Mouse (Mus musculus) testis, postnatal 14 days (tissue): ENCODE measurements at regions not wholly inside any gene's neighbourhood (a gene's known extent, or its start where the extent isn't known, plus 50 kb on each side); places are given as distances from the start of the nearest gene placed in this dataset.
"Not testable (repeated sequence)": the region's sequence is repeated elsewhere in the genome, so short reads cannot be mapped to it uniquely, and the experiment has no call there.

Experiments used
- DNase-seq: peaks from one replicate; pipeline ENCODE4 v3.0.0; 2021; ENCODE audit warnings: low spot score

DNA sequence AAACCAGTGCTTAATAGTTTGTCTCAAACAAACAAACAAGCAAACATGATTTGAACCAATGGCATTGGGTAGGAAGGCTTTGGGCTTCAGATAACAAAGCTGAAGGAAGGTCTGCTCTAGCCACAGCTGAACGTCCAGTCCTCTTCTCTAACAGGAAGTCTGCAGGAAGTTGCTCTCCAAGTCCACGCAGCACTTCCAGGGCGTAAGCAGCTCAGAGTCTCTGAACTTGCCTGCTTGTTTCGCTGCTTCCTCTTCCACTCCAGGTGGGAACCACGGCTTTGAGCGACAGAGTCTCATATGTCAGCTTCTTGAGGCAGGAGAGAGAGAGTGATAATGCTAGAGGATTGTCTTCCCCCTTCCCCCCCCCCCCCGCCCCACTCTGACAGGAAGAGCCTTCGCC is 123.6 kb downstream of the Tnfrsf21 start:
- DNase-seq: no peak

DNA sequence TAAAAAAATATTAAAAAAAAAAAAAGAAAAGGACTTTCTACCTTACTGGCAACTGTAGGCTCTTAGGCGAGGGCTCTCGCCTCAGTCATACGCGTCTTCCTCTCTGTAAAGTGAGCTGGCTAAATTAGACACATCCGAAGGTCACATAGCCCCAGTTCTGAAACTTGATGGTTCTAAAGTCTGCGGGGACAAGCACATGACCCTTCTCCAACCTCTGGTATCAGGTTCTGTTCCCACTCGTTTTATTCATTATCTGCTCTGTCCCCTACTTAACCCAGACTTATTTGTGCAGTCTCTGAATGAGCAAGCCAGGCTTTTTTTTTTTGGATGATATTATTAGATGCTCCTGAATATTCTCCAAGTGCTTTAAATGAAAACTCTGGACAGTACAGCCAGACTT is 125.4 kb downstream of the Tnfrsf21 start:
- DNase-seq: no peak

DNA sequence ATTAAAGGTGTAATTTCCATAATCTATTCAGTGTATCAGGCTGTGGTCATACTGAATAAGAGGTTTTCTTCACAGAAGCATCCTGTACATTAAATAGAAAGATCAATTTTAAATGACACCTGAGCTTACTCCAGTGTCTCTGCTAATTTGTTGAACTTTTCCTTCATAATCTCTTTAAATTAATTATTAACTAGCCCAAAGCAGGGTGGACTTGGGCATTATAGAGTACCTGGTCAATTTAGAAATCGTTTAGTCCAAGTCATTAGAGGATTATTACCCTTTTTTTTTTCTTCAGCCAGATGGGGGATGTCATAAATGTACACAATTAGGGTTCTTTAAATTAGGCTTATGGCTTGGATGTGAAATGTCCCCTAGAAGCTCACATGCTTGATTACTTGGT is 124.4 kb upstream of the Adgrf1 start:
- no peak for DNase-seq

DNA sequence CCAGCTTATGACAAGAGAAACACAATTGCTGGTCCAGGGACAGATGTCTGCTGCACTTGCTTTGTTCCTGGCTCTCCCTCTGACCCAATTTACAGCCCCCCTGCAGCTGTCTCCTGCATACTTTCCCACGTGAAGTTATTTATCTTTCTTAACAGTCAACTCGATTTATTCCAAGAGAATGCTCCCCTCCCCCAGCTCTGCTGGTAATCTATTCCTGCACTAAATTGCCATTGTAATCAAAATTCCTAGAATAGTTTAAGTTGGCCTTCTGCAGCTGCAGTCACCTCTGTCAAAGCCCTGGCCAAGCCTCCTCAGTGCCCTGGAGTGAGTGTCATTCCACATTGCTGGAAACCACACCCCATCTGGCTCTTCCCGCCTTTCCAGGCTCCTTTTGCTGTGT is 122.2 kb upstream of the Adgrf1 start:
- DNase-seq: no peak

DNA sequence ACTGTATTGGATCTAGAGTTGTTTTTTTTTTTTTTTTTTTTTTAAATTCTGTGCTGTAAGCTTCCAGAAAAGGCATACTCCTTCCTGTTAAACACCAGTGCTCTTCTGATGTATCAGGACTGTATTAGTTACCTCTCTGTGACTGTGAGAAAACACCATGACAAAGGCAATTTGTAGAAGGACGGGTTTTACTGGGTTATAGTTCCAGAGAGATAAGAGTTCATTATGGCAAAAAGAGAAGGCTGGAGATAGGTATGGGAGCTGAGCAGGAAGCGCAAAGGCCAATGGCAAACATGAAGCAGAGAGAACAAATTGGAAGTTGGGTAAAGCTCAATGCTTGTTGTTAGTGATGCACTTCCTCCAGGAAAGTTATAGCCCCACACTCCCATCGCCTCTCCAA is 117.5 kb upstream of the Adgrf1 start:
- DNase-seq: no peak

DNA sequence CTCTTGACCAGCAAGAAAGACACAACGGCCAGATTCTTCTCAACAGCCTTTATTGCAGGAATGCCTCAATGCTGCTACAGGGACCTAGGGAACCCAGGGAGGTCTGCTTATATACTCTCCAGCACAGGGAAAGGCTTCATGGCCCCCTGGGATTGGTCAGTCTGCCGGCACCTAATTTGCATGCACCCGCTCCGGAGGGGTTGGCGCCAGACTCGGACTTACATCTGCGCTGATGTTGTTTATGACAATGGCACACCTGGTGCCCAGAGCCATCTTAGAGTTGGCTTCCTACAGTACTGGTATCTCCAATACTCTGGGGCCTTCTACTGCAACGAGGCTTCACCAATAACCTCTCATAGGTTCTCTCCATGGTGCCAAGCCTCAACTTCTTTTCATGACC is 114.9 kb upstream of the Adgrf1 start:
- not testable (repeated sequence) for DNase-seq

DNA sequence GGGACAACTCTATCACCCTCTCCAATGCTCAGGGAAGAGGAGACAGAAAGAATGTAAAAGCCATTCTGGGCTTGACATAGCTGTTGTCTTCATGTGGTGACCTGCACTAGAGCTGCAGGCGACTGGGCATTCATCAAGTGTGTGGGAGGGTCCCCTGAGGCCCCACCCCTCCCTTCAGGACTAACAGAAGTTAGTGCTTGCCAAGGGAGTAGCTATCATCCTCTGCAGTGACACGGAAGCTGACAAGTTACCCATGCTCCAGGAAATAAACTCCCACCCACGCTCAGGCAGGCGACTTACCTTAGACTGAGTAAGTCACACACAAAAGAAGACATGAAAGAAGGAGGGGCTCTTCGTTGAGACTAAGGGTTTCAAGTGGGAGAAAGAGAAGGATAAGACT is 114.0 kb upstream of the Adgrf1 start:
- no peak for DNase-seq

DNA sequence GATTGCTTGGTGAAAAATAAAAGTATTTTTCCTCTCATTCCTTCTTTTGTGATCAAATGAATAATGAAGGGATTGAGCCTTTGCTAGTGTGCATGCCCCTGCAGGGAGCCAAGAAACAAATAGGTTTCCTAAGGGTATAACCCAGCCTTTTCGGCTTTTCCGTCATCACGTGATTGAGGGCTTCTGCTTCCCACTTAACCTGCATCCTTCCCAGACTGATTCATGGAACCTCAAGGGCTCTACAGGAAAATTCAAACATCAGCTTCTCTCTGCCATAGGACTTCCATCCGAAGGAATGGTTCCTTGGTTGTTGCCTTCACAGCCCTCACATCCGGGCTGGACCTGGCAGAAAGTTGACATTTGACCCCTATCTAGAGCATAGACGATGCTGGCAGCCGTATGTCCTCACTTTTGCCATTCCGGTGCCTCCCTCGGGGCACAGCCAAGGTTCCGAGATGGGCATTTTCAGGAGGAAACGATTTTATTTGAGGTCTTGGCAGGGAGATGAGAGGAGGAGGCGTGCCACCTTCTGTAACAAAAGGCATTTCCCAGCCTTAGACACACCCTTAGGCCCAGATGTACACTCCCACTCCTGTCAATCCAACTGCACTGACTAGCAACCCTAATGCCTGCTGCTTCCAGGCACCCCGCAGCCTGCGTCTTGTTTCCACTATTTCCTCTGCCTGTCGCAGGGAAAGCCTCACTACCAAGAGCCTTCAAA is 112.2 kb upstream of the Adgrf1 start:
- DNase-seq: no peak

DNA sequence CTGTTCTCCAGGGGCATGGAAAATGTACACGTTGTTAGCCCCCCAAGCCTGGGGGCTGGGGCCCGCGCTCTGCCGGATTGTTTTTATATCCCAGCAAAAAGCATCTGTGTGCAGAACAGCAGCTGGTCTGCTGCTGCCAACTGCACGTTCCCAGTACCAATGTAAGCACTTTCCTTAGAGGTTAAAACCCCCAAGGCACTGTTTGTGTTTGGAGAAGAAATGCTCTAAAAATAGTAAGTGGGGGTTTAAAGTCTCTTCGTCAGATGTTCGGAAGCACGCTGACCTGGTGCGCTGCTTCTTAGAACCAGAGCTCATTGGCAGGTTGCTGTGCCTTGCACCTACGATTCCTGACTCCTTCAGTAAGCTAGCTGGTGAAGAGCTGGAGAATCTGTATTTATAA is 111.4 kb upstream of the Adgrf1 start:
- DNase-seq: no peak

DNA sequence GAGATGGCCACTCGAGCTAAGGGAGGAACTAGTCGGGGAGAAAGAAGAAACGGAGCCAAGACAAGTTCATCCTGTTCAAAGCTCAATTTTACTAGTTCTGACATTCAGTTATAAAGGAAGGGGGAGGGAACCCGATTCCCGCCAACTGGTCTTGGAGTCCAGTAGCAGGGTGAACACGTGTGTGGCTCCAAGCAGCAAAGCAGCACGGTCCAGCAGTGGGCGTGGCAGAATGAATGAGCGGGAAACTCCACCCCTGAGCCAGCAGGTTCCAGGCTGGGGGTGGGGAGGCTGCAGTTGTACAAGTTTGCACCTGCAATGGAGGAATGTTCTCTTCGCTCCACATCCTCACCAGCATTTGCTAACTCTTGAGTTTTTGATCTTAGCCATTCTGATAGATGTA is 108.8 kb upstream of the Adgrf1 start:
- DNase-seq: not testable (repeated sequence)

DNA sequence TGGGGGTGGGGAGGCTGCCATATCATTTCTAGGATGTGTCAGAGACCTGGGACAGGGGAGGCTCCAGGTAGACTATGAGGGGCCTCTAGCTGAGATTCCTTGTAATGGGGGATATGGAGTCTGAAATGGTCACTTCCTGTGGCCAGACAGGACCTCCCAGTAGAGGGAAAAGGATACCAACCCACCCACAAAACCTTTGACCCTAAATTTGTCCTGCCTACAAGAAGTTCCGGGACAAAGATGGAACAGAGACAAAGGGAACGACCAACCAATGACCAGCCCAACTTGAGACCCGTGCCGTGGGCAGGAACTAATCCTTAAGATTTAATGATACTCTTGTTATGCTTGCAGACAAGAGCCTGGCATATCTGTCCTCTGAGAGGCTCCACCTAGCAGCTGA is 107.0 kb upstream of the Adgrf1 start:
- no peak for DNase-seq

DNA sequence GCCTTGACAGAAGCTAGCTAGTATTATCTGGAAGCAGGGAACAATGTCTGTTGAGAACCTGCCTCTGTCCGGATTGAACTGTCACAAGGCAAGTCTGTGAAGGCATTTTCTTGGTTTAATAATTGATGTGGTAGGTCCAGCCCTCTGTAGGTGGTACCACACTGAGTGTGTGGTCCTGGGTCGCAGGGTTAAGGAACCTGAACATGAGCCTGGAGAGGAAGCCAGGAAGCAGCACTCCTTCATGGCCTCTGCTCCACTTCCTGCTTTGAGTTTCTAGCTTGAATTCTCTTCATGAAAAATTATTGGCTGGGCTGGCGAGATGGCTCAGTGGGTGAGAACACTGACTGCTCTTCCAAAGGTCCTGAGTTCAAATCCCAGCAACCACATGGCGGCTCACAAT is 104.0 kb upstream of the Adgrf1 start:
- DNase-seq: no peak

DNA sequence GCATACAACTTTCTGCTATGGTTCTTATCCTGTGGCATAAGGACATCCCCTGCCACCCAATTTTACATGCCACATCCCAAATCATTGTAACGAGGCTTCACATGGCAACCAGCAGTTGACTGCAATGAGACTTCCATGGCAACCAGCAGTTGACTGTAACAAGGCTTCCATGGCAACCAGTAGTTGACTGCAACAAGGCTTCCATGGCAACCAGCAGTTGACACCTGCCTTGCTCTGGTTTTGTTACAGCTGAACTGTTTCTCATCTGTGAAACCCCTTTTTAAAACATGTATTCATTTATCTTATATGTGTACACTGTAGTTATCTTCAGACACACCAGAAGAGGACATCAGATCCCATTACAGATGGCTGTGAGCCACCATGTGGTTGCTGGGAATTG is 100.7 kb upstream of the Adgrf1 start:
- no peak for DNase-seq

DNA sequence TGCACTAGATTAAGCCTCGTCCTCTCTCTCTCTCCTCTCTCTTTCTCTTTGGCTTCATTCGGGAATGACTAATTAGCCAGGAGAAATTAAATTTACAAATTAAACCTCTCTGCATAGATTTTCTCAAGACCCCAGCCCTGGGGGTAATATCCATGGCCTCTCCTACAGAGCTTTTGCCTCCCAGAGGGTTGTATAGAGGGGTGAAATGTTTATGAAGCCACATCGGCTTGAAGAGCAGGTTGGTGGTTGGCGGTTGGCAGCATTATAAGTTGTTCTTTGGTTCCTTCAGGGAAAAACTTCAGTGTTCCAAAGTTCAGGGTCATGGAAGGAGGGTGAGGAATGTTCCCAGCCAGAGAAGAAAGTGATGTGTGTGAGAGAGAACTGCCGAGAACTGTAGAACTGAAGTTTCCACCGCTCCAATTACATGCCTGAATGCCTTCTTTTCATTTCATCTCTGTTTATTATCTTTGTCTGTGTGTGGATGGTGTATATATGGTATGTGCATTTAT is 97.4 kb upstream of the Adgrf1 start:
- DNase-seq: no peak

DNA sequence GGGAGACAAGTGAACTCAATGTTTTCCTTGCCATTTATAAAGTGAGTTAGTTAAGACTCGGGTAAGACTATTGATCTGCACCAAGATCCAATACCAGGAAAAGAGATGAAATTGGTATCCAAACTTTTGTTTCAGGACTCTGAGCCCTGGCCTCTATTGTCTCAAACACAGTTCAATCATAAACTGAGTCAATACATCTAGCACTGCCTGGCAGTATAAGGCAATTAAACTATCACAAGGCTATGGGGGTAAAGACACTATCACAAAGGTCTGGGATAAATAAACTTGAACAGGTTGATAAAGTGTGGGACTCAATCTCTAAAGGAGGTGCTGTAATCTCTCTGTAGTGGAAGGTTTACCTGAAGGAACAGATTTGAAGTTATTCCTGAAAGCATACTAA is 95.3 kb upstream of the Adgrf1 start:
- DNase-seq: no peak

DNA sequence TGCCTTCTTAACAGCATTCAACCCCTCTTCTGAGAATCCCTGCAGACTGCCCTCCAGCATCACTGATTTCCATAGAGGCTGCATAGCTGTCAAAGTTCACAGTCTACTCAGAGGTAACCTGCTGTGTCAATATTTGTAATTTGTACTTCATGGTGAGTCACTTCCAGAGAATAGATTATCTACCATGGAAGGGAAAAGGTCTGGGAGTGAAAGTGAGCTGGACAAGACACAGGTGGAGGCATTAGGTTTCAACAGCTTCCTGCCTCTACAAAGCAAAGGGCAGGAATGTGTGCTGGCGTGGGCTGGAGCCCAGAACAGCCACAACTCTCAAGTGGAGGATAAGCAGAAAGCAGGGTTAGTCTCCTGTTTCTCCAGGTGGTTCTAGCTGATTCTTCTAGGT is 92.9 kb upstream of the Adgrf1 start:
- DNase-seq: no peak

DNA sequence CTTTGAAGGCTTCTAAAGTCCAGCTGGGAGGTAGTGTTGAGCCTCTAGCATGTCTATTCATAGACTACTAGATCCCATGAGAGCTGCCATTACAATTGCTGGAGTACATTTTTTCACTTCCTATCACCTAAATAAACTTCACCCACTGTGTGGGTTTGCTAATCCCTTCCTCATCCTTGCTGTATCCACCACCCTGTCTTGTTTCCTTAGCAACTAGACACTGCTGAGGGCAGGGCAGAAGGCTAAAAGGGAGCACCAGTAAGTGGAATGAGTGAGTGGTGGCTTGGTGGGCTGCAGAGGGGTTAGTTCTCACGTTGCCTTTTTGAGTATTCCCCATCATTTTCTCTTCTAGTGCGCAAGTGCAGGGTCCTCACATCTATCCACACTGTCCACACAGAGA is 80.1 kb upstream of the Adgrf1 start:
- no peak for DNase-seq

DNA sequence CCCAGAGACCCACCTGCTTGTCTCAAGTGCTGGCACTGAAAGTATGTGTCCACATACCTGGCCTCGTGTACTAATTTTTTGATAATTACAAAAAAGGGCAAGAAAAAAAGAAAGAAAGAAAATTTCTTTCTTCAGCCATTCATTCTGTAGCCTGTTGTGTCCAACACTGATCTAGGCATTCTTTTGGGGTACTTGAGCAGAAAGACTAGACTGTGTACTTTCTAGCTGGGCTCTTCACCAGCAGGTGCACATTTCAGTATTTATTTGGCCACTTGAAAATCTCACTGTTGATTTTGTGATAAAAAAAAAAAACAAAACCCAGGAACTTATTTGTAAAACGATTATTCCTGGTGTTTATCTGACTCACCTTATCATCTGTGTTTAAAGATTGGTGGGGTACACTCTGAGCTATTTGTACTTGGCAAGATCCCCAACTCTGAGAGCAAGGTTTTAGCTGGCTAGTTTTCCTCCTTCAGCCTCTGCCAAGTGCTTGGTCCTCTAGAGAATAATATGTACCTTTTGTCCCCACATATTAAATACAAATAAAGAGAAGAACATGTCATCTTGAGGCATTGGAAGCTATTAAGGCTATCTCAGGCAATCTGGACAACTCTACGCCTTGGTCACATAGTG is 79.2 kb upstream of the Adgrf1 start:
- peak; percentile 26 for DNase-seq

DNA sequence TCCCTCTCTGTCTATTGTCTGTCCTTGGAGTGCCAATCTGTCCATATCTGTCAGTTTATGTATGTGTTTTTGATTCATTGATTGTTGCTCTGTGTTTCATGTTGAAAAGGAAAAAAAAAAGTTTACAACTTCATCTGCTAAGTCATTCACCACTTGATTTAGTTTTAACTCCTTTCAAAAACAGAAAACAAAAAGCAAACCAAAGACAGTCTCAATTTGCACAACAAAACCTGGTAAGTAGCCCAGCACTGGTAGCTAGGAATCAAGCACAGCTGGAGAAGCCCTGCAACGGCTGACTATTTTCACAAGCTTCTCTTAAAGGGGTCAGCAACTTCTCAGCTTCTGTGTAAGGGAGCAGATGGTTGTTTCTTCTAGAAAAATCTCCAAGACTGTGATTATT is 72.9 kb upstream of the Adgrf1 start:
- DNase-seq: no peak

DNA sequence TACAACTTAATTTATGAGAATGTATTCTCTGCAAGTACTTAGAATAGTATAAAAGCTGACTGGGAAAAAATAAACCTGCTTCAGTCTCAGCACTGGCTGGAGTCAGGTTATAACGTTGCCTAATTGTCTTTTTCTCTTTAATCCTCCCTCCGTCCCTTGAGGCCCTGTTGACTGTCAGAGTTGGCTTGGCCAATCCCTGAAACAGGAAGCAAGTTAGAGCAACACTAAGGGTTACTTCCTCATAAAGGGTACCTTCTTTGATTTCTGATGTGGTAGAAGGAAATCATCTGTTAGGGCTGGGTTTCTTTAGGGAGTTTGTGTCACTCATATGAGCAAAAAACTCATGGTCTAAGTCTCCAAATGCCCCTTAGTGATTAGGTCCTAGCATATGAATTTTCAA is 69.3 kb upstream of the Adgrf1 start:
- DNase-seq: no peak

DNA sequence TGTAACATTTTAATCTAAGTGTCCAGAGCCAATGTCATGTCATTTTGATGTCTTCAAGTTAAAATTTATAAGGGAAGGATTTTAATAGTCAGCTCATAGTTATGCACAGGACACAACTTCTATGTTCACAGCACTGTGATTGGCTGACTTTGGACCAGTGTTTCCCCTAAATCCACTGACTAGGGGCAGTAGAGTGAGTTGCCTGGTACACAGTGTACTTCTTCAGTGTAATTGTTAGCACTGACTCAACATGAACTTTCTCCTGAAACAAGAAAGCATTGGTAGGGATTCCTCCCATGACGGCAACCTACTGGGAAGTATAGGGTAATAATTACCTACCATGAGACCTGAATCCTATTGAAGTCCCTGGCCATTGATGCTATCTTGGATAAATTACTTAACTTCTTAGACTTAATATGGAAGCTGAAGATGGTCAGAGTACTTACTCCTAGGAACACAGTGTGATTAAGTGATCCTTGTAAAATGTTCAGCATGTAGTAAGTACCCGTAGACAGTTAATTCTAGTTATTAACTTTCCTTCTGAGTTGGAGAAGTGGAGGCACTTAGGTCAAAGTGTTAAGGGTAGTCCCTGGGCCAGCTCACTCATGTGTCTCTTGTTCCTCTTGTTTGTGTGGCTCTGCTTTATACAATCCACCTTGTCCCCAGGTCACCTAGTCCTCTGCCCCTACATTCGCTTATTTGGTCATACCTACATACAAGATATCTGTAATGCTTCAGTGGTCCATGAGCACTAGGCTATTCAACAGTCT is 63.2 kb upstream of the Adgrf1 start:
- no peak for DNase-seq

DNA sequence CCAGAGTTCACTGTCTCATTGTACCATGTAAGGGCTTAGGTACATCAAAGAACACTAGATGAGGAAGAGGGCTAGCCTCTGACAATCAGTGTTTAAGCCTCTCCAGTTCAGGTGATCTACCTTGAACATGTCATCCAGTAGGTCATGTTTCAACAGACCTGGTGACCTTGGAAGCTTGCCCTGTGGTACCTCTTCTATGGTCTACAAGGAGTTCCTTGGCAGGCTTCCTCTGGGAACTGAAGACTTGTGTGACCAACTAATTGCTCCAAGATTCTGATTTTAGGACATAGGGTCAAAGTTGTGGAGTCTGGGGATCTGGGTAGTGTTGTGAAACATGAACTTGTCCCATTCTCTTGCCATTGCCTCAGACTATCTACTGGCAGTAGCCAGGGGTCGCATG is 60.4 kb upstream of the Adgrf1 start:
- peak; percentile 9 for DNase-seq

DNA sequence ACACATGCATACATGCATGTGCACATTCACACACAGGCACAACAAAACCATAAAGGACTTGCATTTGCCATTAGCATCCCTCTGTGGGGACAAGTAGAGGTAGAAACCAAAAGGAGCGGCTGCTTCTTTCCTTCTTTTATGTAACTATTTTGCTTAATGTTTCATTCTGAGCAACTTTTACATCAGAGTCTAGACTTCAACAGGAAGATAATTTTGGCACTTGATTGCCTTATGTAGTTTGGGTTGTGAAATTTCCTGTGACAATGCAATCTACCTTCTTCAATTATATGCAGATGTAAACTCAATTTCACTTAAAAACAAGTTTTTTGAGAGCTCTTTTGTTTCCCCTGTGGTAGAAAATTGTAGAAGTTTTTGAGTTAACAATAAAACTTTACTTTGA is 56.1 kb upstream of the Adgrf1 start:
- no peak for DNase-seq
